Mouse (Mus musculus) urinary bladder, postnatal 0 days (tissue): ENCODE data around the gene Gm525. TPM values are rescaled to one million over a fixed set of nuclear protein-coding genes. Genes with fewer than 3 reads are reported as not detected.

Experiments used
- polyA plus RNA-seq: library from polyadenylated mRNA; unstranded; fragments of >200 nt; fragmentation: Nextera tagmentation; extraction: Ambion mirVana; gene quantifications from 2 replicates; pipeline ENCODE4 v1.2.1, GENCODE M21; 2015

The Gm525 gene
- polyA plus RNA-seq = 0.67 and 1.6 TPM in 2 replicates

DNA sequence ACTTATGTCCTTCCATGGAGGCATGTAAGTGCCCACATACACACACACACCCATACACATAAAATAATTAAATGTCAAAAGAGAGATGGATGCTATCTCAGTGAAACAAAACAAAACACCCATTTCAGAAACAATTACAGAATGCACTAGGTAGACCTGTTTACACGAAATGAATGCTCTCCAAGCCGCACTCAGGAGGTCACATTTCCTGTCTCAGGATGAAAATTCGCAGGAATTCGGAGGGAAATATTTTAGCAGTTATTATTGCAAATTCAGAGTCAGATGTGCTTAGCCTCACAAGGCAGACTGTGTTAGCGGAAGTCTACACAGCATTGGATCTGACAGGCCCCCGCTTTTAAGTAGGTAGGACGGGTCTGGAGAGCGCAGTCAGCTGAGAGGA is at the start of gene Gm525:
Gm525 (plus strand) TSS at position 301 of the 400 bp plus-strand sequence.

DNA sequence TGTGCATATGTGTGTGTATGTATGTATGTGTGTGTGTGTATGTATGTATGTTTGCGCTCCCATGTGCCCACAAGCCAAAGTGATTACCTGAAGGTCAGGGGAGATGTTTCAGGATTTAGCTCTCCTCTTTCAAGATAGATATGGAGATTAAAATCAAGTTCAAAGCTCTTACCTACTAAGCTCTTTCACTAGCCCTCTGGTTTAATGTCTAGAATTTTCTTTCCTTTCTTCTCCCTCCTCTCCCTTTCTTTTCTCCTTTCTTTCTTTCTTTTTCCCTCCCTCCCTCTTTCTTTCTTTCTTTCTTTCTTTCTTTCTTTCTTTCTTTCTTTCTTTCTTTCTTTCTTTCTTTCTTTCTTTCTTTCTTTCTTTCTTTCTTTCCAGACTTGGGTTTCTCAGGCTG is 6.9 kb upstream of the Gm525 start, which contains the start of gene Dgke:
Dgke (minus strand) TSS at position 101 of the 400 bp plus-strand sequence.

Other genes starting within 250 kb of the Gm525 start
- gene Akap1, start 209.3 kb upstream of the Gm525 start, polyA plus RNA-seq = 14.5 and 17.3 TPM in 2 replicates
- 71.0 and 83.6 TPM in 2 replicates for gene Scpep1, start 118.4 kb upstream of the Gm525 start, polyA plus RNA-seq
- not detected in 2 replicates for gene Elobl, start 106.9 kb upstream of the Gm525 start, polyA plus RNA-seq
- gene Coil, start 103.6 kb upstream of the Gm525 start, polyA plus RNA-seq = 4.8 TPM in 2 replicates
- gene Trim25, start 74.5 kb upstream of the Gm525 start, polyA plus RNA-seq = 13.7 and 17.9 TPM in 2 replicates
- 2.3 and 2.7 TPM in 2 replicates for gene Dgke, start 7.0 kb upstream of the Gm525 start, polyA plus RNA-seq
- gene Nog, start 228.5 kb downstream of the Gm525 start, polyA plus RNA-seq = 0.69 and 0.79 TPM in 2 replicates